Mouse (Mus musculus) thymus, postnatal 0 days (tissue): Measurements from ENCODE around the gene Igsf10. TPM values are rescaled to one million over a fixed set of nuclear protein-coding genes. Genes with fewer than 3 reads are reported as not detected.

Experiments
- DNase-seq: peaks from one replicate; pipeline ENCODE4 v3.0.0-alpha.2; 2015; ENCODE audit warnings: low spot score
- polyA plus RNA-seq: library from polyadenylated mRNA; unstranded; fragments of >200 nt; fragmentation: Nextera tagmentation; extraction: Ambion mirVana; gene quantifications from 2 replicates; pipeline ENCODE4 v1.2.1, GENCODE M21; 2015

The Igsf10 gene
- polyA plus RNA-seq, 1 experiment from 2014 or later: 1.1 TPM

GRCm38 (mm10) chr3:59293437-59294199 lies 50.6 kb downstream of the Igsf10 start:
- DNase-seq: no peak

GRCm38 (mm10) chr3:59290551-59290950 lies 53.6 kb downstream of the Igsf10 start:
- no peak for DNase-seq

GRCm38 (mm10) chr3:59278620-59279019 lies 65.6 kb downstream of the Igsf10 start:
- no peak for DNase-seq

- DNase-seq: no peak
Observed at GRCm38 (mm10) chr3:59278254-59278533, 66.0 kb downstream of the Igsf10 start.

- no peak for DNase-seq
Observed at GRCm38 (mm10) chr3:59277502-59278253, 66.5 kb downstream of the Igsf10 start.

GRCm38 (mm10) chr3:59270811-59271210 lies 73.4 kb downstream of the Igsf10 start:
- DNase-seq: no peak

Other genes starting within 250 kb of the Igsf10 start
- 26.4 and 27.8 TPM in 2 replicates for gene Gpr171, start 242.6 kb downstream of the Igsf10 start, polyA plus RNA-seq
- gene P2ry14, start 190.8 kb downstream of the Igsf10 start, polyA plus RNA-seq: 6.9 and 7.3 TPM in 2 replicates
- 3.3 and 4.2 TPM in 2 replicates for gene Gpr87, start 149.3 kb downstream of the Igsf10 start, polyA plus RNA-seq
- 4.6 and 5.3 TPM in 2 replicates for gene P2ry13, start 133.5 kb downstream of the Igsf10 start, polyA plus RNA-seq
- 3.4 and 4.1 TPM in 2 replicates for gene P2ry12, start 81.5 kb downstream of the Igsf10 start, polyA plus RNA-seq